Mouse (Mus musculus) layer of hippocampus, adult 18-20 months (tissue): ENCODE results near the gene Slc12a8. TPM values are rescaled to one million over a fixed set of nuclear protein-coding genes. Genes with fewer than 3 reads are reported as not detected.

Source experiments
- DNase-seq, 2 experiments: peaks; one replicate each; pipeline ENCODE4 v3.0.0; 2022; ENCODE audit warnings: low spot score in 2 of 2
- total RNA-seq, 2 experiments: library from RNA; stranded (reverse); gene quantifications; 2 replicates each; pipeline ENCODE4 v1.2.3; 2021

Slc12a8 gene
- total RNA-seq, 2 experiments from 2014 or later, result 0.64 to 0.76 TPM

DNA sequence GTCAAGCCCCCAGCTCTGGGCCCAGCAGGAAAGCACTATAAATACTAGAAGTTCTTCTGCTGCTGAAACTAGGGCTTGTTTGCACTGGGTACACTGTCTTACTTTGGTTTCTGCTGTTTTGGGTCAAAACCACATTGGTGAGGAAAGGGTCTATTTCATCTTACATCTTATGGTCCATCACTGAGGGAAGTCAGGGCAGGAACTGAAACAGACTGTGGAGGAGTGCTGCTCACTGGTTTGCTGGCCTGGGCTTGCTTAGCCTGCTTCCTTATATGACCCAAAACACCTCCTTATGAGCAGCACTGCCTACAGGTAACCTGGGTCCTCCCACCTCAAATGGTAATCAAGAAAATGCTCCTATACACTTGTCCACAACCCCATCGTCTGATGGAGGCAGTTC lies 176.4 kb downstream of the Slc12a8 start:
- DNase-seq, result no peak

DNA sequence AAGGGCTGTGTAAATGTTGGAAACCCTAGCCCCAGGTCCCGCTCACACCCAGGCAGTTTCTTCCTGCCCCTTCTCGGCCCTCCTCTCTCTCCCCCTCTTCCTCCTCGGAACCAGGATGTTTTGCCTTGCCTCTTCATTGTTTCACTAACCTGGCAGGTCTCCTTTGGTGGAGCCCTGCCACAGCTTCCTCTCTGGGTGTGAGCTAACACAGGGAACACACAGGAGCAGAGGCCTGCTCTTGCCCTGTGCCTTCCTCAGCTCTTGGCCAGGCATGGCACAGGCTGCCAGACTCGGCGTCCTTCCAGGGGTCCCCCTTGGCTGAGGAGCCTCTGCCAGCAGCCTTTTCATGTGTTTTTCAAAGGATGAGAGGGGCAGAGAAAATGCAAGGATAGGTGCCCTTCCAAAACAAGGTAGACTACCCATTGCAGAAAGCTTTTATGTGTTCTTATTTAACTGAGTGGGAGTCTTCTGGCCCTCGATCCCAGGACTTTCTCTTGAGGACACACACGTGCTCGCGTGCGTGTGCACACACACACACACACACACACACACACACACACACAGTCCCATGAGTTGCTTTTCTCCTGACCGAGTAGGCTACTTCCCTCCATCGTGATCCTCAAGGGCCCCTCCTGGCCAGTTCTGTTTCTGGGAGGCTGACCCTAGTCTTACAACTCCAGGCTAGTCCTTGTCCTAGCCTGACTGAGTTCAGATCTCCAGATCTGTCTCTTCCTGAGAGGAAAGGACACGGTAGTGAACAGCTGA lies 179.9 kb downstream of the Slc12a8 start:
- DNase-seq, result no peak

DNA sequence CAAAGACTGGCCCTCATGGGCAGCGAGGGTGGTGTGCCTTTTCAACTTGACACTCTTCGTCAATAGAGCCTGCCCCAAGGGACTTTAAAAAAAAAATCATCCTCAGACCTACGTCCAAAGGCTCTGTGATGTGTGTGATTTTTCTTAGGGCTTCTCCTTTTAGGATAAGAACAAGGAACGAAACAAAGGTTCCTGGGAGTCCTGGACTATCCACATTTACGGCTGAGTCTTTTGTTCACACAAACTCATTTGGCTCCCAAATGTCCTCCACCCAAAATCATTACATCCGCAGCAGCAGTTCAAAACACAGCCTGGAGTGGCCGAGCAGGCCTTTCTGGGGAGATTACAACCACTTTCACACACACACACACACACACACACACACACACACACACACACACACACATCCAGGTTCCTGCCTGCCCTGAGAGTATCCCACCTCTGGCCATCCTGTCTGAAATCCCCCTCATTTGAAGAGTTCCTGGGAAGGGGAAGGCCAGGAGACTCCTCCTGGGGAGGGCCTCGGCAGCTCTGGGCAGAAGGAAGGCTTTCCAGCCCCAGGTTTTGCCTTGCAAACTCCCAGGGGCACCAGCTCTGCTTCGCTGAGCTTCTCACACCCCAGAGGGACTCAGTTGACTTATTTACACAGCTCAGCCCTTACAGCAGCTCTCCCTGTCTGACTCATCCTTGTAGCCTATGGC lies 180.6 kb downstream of the Slc12a8 start:
- no peak for DNase-seq

DNA sequence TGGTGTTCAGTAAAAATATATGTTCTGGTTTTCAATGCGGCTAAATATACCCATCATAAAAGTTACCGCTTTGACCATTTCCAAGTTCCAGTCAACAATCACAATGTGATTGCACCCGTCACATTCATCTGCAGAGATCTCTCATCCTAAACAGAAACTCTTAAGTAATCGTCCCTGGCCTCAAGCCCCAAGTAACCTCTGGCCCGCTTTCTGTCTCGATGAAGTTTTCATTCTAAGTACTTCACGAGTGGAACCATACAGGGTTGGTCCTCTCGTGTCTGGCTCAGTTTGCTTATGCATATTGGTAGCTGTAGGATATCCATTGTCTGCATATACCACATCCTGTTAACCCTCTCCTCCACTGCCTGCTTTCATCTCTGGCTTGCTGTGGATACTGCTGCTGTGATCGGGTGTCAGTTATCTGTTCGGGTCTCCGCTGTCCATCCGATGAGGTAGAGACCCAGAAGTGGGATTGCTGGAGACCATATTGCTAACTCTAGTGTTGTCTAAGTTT lies 181.2 kb downstream of the Slc12a8 start:
- no peak for DNase-seq

DNA sequence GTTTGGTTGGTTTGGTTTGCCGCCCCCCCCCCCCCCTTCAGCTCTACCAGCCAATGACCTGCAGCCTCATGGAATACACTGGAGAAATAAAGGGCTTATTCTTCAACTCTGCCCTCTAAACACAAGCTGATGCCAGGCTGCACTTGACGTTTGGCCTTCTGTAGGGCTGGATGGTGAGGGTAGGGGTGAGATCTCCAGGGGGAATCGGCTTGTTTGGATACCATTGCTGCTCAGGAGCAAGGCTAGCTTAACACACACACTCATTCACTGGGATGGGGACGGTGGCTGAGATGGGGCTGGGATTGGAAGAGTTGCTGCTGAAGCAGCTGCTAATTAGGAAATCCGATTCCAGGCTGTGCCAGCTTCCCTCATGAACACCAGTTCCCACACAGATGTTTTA lies 183.5 kb downstream of the Slc12a8 start:
- no peak for DNase-seq

DNA sequence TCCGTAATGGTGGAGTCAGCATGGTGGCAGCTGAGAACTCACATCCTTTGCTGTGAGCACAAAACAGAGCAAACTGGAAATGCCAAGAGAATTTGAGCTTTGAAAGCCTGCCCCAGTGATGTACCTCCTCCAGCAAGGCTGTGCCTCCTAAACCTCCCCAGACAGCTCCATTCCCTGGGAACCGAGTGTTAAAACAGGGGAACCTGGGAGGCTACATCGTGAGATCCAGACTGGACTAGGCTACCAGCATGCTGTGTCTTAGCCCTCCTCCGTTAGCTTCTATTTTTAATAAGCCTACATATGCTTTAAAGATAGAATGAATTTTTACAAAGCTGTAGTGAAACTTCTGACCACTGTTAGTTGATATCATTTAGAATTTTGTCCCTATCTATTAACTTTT lies 184.7 kb downstream of the Slc12a8 start:
- no peak for DNase-seq

DNA sequence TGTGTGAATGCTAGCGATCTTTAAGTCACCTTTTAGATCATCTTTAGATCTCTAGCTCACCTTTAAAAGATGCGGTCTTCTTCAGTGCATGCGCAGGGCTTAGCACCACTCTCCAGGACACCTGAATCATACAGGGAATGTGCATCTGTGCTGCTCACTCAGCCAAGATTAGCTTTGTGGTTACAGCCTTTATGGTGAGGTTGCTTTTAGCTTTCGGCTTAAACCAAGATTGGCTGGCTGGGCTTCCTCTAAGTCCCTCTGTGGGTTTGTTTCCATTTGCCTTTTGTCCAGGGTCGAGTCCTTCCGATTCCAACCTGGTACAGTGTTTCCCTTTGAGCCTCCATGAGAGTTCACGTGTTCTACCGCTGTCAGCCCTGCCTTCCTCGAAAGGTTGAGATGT lies 187.2 kb downstream of the Slc12a8 start:
- no peak for DNase-seq

DNA sequence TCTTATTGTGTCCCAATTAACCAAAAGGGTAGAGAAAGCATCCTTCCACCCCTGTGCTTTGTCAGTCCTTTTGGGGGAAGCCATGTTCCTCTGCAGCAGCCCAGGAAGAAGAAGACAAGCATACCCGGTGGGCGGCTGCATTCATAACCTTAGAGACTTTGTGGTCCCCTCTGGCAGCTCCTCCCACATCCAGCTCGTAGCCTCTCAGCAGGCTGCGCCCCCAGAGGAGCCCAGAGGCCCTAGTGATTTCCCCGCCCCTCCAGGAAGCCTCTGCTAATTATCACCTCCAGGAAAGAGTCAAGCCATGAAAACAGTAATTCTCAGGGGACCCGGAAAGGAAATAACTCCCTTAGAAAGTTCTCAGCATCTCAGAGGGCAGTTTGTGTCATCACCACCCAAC lies 188.1 kb downstream of the Slc12a8 start:
- no peak for DNase-seq

DNA sequence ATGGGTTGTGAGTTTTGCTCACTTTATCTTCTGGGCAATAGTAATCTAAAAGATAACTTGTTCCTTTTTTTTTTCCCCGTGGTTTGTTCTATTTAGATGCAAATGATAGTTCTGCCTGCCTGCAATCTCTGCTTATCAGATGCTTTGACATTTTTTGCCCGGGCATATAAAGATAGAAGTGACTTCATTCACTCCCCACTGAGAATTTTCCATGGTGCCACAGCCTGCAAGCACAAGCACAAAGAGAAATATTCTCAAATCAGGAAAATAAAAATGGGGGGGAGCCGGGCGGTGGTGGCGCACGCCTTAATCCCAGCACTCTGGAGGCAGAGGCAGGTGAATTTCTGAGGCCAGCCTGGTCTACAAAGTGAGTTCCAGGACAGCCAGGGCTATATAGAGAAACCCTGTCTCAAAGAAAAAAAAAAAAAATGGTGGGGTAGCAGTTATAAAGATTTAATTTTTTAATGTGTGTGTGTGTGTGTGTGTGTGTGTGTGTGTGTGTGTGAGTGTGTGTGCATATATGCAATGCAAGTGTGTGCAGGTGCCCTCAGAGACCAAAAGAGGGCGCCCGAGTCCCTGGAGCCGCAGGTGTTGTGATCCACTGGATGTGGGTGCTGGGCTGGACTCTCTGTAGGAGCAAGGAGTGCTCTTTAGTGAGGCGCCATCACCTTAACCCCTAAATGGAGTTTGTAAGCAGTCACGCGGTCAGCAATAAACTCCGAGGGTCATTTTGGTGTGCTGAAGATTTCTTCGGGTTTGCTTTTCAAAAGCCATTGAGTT lies 189.2 kb downstream of the Slc12a8 start:
- DNase-seq, result no peak

DNA sequence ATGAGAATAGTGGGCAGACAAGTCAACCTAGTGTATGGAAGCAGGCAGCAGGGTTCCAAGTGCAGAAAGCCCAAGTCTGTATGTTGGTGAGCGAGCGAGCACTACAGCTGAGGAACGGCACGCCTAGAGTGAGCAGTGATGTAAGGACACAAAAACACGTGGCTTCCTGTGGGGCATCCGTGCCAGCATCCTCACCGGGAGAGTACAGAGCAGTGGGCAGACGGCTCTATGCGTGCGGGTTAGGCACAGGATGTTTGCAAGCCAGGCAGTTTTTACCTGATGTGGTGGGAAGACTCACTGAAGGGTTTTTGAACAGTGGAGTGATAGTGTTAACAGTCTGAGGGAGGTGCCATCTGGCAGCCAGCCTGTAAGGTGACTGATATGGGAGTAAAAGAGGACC lies 190.9 kb downstream of the Slc12a8 start:
- DNase-seq, result no peak

DNA sequence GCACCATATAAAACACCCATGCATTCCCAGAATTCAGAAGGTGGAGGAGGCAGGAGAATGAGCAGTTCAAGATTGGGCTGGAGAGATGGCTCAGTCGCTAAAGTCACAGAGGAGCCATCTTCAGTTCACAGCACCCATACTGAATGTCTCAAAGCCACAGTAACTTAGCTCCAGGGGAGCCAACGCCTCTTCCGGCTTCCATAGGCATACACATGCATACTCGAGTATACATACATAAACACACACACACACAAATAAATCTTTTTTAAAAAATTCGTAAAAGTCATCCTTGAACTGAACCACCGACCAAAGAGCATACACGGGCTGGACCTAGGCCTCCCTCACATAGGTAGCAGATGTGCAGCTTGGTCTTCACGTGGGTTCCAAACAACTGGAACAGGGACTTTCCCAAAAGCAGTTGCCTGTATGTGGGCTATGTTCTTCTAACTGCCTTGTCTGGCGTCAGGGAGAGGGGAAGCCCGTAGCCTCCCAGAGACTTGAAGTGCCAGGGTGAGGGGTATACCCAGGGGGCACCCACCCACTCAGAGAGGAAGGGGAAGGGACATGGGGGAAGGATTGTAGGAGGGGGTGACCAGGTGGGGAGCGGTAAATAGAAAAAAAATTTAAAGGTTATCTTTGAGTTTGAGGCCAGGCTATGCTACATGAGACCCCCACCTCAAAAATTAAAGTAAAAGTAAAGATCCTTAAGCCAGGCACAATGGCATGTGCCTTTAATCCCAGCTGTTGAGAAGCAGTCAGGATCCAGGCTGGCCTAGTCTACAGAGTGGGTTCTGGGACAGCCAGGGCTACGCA lies 191.7 kb downstream of the Slc12a8 start:
- no peak for DNase-seq

Other genes starting within 250 kb of the Slc12a8 start
- gene Zfp148, start 136.5 kb upstream of the Slc12a8 start, total RNA-seq, result 100 to 1,000 TPM; 166 to 179 TPM
- 10 to 100 TPM; 21.1 to 21.4 TPM for gene Heg1, start 167.0 kb downstream of the Slc12a8 start, total RNA-seq